Mouse (Mus musculus) MEL (cell line): ENCODE measurements at regions not wholly inside any gene's neighbourhood (a gene's known extent, or its start where the extent isn't known, plus 50 kb on each side); places are given as distances from the start of the nearest gene placed in this dataset.

Experiments
- DNase-seq: peaks from one replicate; pipeline ENCODE4 v3.0.0; 2011; ENCODE audit warnings: low read depth, low spot score
- H3K27ac ChIP-seq: 2 replicates; pipeline ENCODE4 v1.5.1; 2012; ENCODE audit warnings: low read depth, mild to moderate bottlenecking, control low read depth, low read length, moderate library complexity; ENCODE audit not compliant: control insufficient read depth
- H3K27me3 ChIP-seq, 2 experiments: fragments of 150-350 bp in 1 of 2; sonication (generic) in 1 of 2; 2 replicates each; pipeline ENCODE4 v1.6.1; 2012; ENCODE audit warnings: low read length in 2 of 2, mild to moderate bottlenecking in 2 of 2, improper control_type of control experiment in 1 of 2, moderate library complexity in 1 of 2; ENCODE audit not compliant: insufficient read depth in 2 of 2, control insufficient read depth in 1 of 2
- H3K36me3 ChIP-seq, 2 experiments: 2 replicates each; pipeline ENCODE4 v1.6.1; 2012 to 2014; ENCODE audit warnings: low read length in 2 of 2, improper control_type of control experiment in 1 of 2, inconsistent platforms in 1 of 2, mild to moderate bottlenecking in 1 of 2; ENCODE audit not compliant: insufficient read depth in 2 of 2, control insufficient read depth in 1 of 2
- H3K4me1 ChIP-seq, 2 experiments: fragments of 150-350 bp in 1 of 2; sonication (generic) in 1 of 2; 2 replicates each; pipeline ENCODE4 v1.6.1; 2012; ENCODE audit warnings: low read length in 2 of 2, improper control_type of control experiment in 1 of 2, mild to moderate bottlenecking in 1 of 2; ENCODE audit not compliant: insufficient read depth in 2 of 2, control insufficient read depth in 1 of 2
- H3K4me3 ChIP-seq, 2 experiments: fragments of 150-350 bp in 1 of 2; sonication (generic) in 1 of 2; 2 replicates each; pipeline ENCODE4 v1.5.1; 2012; ENCODE audit warnings: low read depth in 2 of 2, low read length in 2 of 2, mild to moderate bottlenecking in 2 of 2, moderate library complexity in 2 of 2, control low read depth in 1 of 2, improper control_type of control experiment in 1 of 2; ENCODE audit not compliant: control insufficient read depth in 1 of 2, insufficient read depth in 1 of 2
- H3K79me2 ChIP-seq: 2 replicates; pipeline ENCODE4 v1.6.1; 2012; ENCODE audit warnings: mild to moderate bottlenecking, low read length, moderate library complexity; ENCODE audit not compliant: control insufficient read depth, poor library complexity, insufficient read depth
- H3K9ac ChIP-seq: 2 replicates; pipeline ENCODE4 v1.6.1; 2012; ENCODE audit warnings: low read depth, mild to moderate bottlenecking, control low read depth, low read length, moderate library complexity; ENCODE audit not compliant: control insufficient read depth, poor library complexity, severe bottlenecking
- H3K9me3 ChIP-seq: fragments of 150-350 bp; sonication (generic); replicated peaks from 2 replicates; pipeline ENCODE4 v1.6.1; 2012; ENCODE audit warnings: mild to moderate bottlenecking, low read length, improper control_type of control experiment, moderate library complexity; ENCODE audit not compliant: insufficient read depth
- BHLHE40 ChIP-seq: IDR thresholded peaks from 2 replicates; pipeline ENCODE4 v1.6.1; 2012; ENCODE audit warnings: low read depth, mild to moderate bottlenecking, inconsistent platforms, low read length, improper control_type of control experiment, borderline replicate concordance
- CHD1 ChIP-seq: IDR thresholded peaks from 2 replicates; pipeline ENCODE4 v1.6.1; 2012; ENCODE audit warnings: low read depth, mild to moderate bottlenecking, inconsistent platforms, low read length, improper control_type of control experiment
- ELF1 ChIP-seq: IDR thresholded peaks from 2 replicates; pipeline ENCODE4 v1.6.1; 2014; ENCODE audit warnings: low read depth, mild to moderate bottlenecking, inconsistent platforms, low read length, improper control_type of control experiment, moderate library complexity
- EP300 ChIP-seq, 2 experiments: IDR thresholded peaks; 2 replicates each; pipeline ENCODE4 v1.6.1; 2011; ENCODE audit warnings: improper control_type of control experiment in 2 of 2, low read length in 2 of 2, low read depth in 1 of 2, mild to moderate bottlenecking in 1 of 2
- GABPA ChIP-seq: IDR thresholded peaks from 2 replicates; pipeline ENCODE4 v1.6.1; 2012; ENCODE audit warnings: low read depth, mild to moderate bottlenecking, inconsistent platforms, low read length, improper control_type of control experiment, moderate library complexity
- GATA1 ChIP-seq: IDR thresholded peaks from 2 replicates; pipeline ENCODE4 v1.6.1; 2011; ENCODE audit warnings: low read depth, low read length, improper control_type of control experiment
- HCFC1 ChIP-seq: IDR thresholded peaks from 2 replicates; pipeline ENCODE4 v1.6.1; 2012; ENCODE audit warnings: low read depth, mild to moderate bottlenecking, inconsistent platforms, low read length, improper control_type of control experiment, moderate library complexity
- JUND ChIP-seq: IDR thresholded peaks from 2 replicates; pipeline ENCODE4 v1.6.1; 2011; ENCODE audit warnings: low read depth, mild to moderate bottlenecking, improper control_type of control experiment, low read length
- KAT2A ChIP-seq: conservative IDR thresholded peaks from 2 replicates; pipeline ENCODE4 v1.6.1; 2012; ENCODE audit warnings: low read depth, low read length, improper control_type of control experiment, inconsistent platforms
- MAX ChIP-seq: IDR thresholded peaks from 2 replicates; pipeline ENCODE4 v1.6.1; 2011; ENCODE audit warnings: low read length, improper control_type of control experiment
- MXI1 ChIP-seq: IDR thresholded peaks from 2 replicates; pipeline ENCODE4 v1.6.1; 2011; ENCODE audit warnings: mild to moderate bottlenecking, low read depth, low read length, improper control_type of control experiment
- MYB ChIP-seq: IDR thresholded peaks from 2 replicates; pipeline ENCODE4 v1.6.1; 2011; ENCODE audit warnings: mild to moderate bottlenecking, low read depth, low read length, improper control_type of control experiment
- POLR2A ChIP-seq, 2 experiments: IDR thresholded peaks; 2 replicates each; pipeline ENCODE4 v1.6.1; 2011 to 2012; ENCODE audit warnings: low read length in 2 of 2, mild to moderate bottlenecking in 2 of 2, control low read depth in 1 of 2, improper control_type of control experiment in 1 of 2, low read depth in 1 of 2, moderate library complexity in 1 of 2; ENCODE audit not compliant: control insufficient read depth in 1 of 2, insufficient read depth in 1 of 2, poor library complexity in 1 of 2
- POLR2AphosphoS5 ChIP-seq: IDR thresholded peaks from 2 replicates; pipeline ENCODE4 v1.6.1; 2012; ENCODE audit warnings: low read depth, borderline replicate concordance, mild to moderate bottlenecking, inconsistent platforms, low read length, moderate library complexity, mixed read lengths
- RAD21 ChIP-seq: IDR thresholded peaks from 2 replicates; pipeline ENCODE4 v1.6.1; 2011; ENCODE audit warnings: mild to moderate bottlenecking, low read depth, low read length, improper control_type of control experiment
- SIN3A ChIP-seq: IDR thresholded peaks from 2 replicates; pipeline ENCODE4 v1.6.1; 2012; ENCODE audit warnings: low read length, improper control_type of control experiment, inconsistent platforms
- SMC3 ChIP-seq: IDR thresholded peaks from 2 replicates; pipeline ENCODE4 v1.6.1; 2011; ENCODE audit warnings: low read depth, low read length, improper control_type of control experiment
- TAL1 ChIP-seq: IDR thresholded peaks from 2 replicates; pipeline ENCODE4 v1.6.1; 2012; ENCODE audit warnings: mild to moderate bottlenecking, inconsistent platforms, low read length, moderate library complexity, mixed read lengths
- TBP ChIP-seq: IDR thresholded peaks from 2 replicates; pipeline ENCODE4 v1.8.0; 2011; ENCODE audit warnings: low read depth, low read length, improper control_type of control experiment
- UBTF ChIP-seq: IDR thresholded peaks from 2 replicates; pipeline ENCODE4 v1.6.1; 2012; ENCODE audit warnings: low read depth, mild to moderate bottlenecking, inconsistent platforms, low read length, improper control_type of control experiment, moderate library complexity, borderline replicate concordance; ENCODE audit not compliant: insufficient read depth
- USF2 ChIP-seq, 2 experiments: IDR thresholded peaks; 2 replicates each; pipeline ENCODE4 v1.6.1; 2011 to 2012; ENCODE audit warnings: improper control_type of control experiment in 2 of 2, low read length in 2 of 2, borderline replicate concordance in 1 of 2, inconsistent platforms in 1 of 2, low read depth in 1 of 2, mild to moderate bottlenecking in 1 of 2; ENCODE audit not compliant: insufficient read depth in 1 of 2
- ZC3H11A ChIP-seq: IDR thresholded peaks from 2 replicates; pipeline ENCODE4 v1.6.1; 2012; ENCODE audit warnings: low read depth, mild to moderate bottlenecking, inconsistent platforms, low read length, improper control_type of control experiment
- ZMIZ1 ChIP-seq: IDR thresholded peaks from 2 replicates; pipeline ENCODE4 v1.6.1; 2012; ENCODE audit warnings: low read depth, mild to moderate bottlenecking, inconsistent platforms, low read length, improper control_type of control experiment, moderate library complexity
- ZNF384 ChIP-seq: IDR thresholded peaks from 2 replicates; pipeline ENCODE4 v1.6.1; 2012; ENCODE audit warnings: low read depth, mild to moderate bottlenecking, inconsistent platforms, low read length, improper control_type of control experiment

DNA sequence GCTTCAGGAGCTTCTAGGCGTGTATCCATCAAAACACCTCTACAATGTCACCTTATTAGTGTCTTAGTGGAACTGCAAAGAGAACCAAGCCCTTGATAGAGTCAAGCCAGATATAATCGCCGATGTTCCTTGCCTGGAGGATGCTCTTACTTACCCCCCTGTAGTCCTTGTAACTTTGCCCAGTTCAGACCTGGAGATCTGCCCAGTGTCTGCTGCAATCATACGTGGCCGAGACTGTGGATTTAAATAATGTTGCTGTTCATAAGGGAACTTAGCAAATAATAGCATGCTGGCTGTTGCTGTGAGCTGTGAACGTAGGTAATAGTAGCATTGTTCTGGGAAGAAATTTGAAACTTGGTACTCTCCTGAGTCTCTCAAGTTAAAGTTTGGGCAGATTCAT lies 523.8 kb downstream of the Etnk1 start:
- Histone ChIP-seq H3K79me2 (no peaks in the 10 kb centered on the region), H3K27me3 (no peaks in the 10 kb centered on the region), H3K4me3 (no peak overlapping the region), H3K9me3 (no peaks in the 10 kb centered on the region), H3K36me3 (no peaks in the 10 kb centered on the region), H3K4me1 (no peaks in the 10 kb centered on the region), H3K27ac (no peak overlapping the region), H3K9ac (no peak overlapping the region)
- DNase-seq, result no peak
- TF ChIP-seq MYB (no peak), HCFC1 (no peak), GABPA (no peak), KAT2A (no peak), ZC3H11A (no peak), POLR2A (IDR thresholded peaks at IDR 0.05; ENCODE audit: control insufficient read depth in 1 of 2, insufficient read depth in 1 of 2, low read depth in 1 of 2, low read length in 2 of 2, poor library complexity in 1 of 2) (no peak)

DNA sequence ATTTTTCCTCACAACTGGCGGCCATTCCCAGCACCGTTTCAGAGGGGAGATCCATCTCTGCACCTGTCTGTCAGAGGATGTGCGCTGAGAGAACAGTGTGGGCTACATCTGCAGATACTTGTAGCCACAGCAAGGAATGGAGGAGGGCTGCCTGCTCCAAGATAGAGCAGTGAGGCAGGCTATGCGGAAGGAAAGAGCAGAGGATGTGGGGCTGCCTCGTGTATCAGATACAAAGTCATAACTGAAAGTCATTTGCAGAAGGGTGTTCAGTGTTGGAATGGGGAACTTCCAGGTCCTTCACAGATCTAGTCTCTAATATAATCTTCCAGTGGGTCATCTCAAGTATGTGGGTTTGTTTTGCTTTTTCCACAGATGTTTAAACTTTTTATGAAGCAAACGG lies 531.0 kb downstream of the Etnk1 start:
- no peaks in the 10 kb centered on the region for H3K9me3 ChIP-seq
- no peak for DNase-seq
- H3K9ac ChIP-seq, result no peak overlapping the region
- H3K79me2 ChIP-seq, result no peaks in the 10 kb centered on the region
- no peak overlapping the region for H3K27ac ChIP-seq
- no peaks in the 10 kb centered on the region for H3K4me1 ChIP-seq
- no peaks in the 10 kb centered on the region for H3K36me3 ChIP-seq
- no peaks in the 10 kb centered on the region for H3K27me3 ChIP-seq
- TF ChIP-seq USF2 (IDR thresholded peaks at IDR 0.05; ENCODE audit: borderline replicate concordance in 1 of 2, insufficient read depth in 1 of 2, low read depth in 1 of 2, low read length in 2 of 2) (no peak), ZC3H11A (no peak), POLR2AphosphoS5 (no peak), GATA1 (no peak), ZMIZ1 (no peak)
- TF ChIP-seq, all 39 proteins: peak for 0
- H3K4me3 ChIP-seq, result no peak overlapping the region

DNA sequence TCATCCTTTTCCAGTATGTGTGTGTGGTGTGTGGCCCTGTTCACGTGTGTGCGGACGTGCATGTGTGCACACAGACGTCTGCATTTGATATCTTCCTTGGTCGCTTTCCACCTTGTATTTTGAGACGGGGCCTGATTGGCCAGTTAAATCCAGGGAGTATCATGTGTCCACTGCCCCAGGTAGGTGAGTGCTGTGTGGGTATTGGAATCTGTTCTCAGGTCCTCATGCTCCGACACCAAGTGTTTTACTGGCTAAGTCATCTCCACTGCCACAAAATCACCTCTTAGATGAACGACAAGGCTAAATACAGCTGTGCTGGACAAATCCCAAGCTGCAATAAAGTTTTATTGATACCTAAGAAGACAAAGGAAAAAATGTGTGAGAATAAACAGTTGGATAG lies 537.0 kb downstream of the Etnk1 start:
- Histone ChIP-seq H3K27ac (no peak overlapping the region), H3K9me3 (no peaks in the 10 kb centered on the region)
- DNase-seq, result no peak

More for the DNA sequence above, 537.0 kb downstream of the Etnk1 start:
- Histone ChIP-seq H3K79me2 (no peaks in the 10 kb centered on the region), H3K36me3 (no peaks in the 10 kb centered on the region), H3K4me3 (no peak overlapping the region), H3K9ac (no peak overlapping the region), H3K4me1 (no peaks in the 10 kb centered on the region), H3K27me3 (peaks cover 3 to 5% of the 10 kb centered on the region in 2 experiments; a peak in 1 of 4 replicates)
- TF ChIP-seq UBTF (no peak), EP300 (IDR thresholded peaks at IDR 0.05; ENCODE audit: low read depth in 1 of 2, low read length in 2 of 2) (no peak), HCFC1 (no peak), ZC3H11A (no peak), RAD21 (no peak), BHLHE40 (no peak), ELF1 (no peak), SMC3 (no peak), JUND (no peak), ZNF384 (no peak), SIN3A (no peak), MYB (no peak), ZMIZ1 (no peak), MXI1 (no peak), TBP (no peak), POLR2A (IDR thresholded peaks at IDR 0.05; ENCODE audit: control insufficient read depth in 1 of 2, insufficient read depth in 1 of 2, low read depth in 1 of 2, low read length in 2 of 2, poor library complexity in 1 of 2) (no peak), CHD1 (no peak), MAX (no peak), TAL1 (no peak)
